ENCODE assay signal across 17 mouse cellular contexts in genomic region chr1:92111551-92111950, GRCm38 (mm10).
"Had no signal": no experiment of that assay in that cellular context is flagged by ENCODE, and none has a peak within 500 bp of the region (broad histone marks: within the 10 kb centered on the region; RNA-seq: fewer than 3 reads in every experiment).

No protein-coding gene starts in this region.

- H3K4me1 ChIP-seq: midbrain, embryonic 15.5 days had no signal

- H3K36me3 ChIP-seq: liver, embryonic 13.5 days; lung, embryonic 15.5 days; midbrain, embryonic 15.5 days; neural tube, embryonic 13.5 days had no signal

- H3K4me3 ChIP-seq: layer of hippocampus, adult 2 months; limb, embryonic 12.5 days; liver, embryonic 13.5 days; lung, embryonic 15.5 days; megakaryocyte, embryonic 14.5 days; midbrain, embryonic 15.5 days; neural tube, embryonic 13.5 days had no signal

- H3K9ac ChIP-seq: limb, embryonic 12.5 days; liver, embryonic 13.5 days; liver, postnatal 0 days; lung, embryonic 15.5 days; midbrain, embryonic 15.5 days; neural tube, embryonic 13.5 days had no signal

- H3K9me3 ChIP-seq: limb, embryonic 12.5 days; liver, embryonic 13.5 days; lung, embryonic 15.5 days; megakaryocyte, embryonic 14.5 days; midbrain, embryonic 15.5 days; neural tube, embryonic 13.5 days had no signal

- H3K4me2 ChIP-seq: limb, embryonic 12.5 days; liver, embryonic 13.5 days; lung, embryonic 15.5 days; midbrain, embryonic 11.5 days; midbrain, embryonic 15.5 days; neural tube, embryonic 13.5 days had no signal

- H3K27ac ChIP-seq: kidney, postnatal 0 days; layer of hippocampus, adult 2 months; limb, embryonic 12.5 days; liver, embryonic 13.5 days; lung, embryonic 15.5 days; macrophage; midbrain, embryonic 15.5 days; neural tube, embryonic 13.5 days had no signal

- DNase-seq: kidney, postnatal 36 days; liver; liver, embryonic 13.5 days; liver, postnatal 0 days; lung, postnatal 14 days; retina, postnatal 1 day; right cerebral cortex, postnatal 14 days; thymus, postnatal 4 days had no signal

- H3K27me3 ChIP-seq: limb, embryonic 12.5 days; liver, embryonic 13.5 days; lung, embryonic 15.5 days; megakaryocyte, embryonic 14.5 days; midbrain, embryonic 15.5 days; neural tube, embryonic 13.5 days had no signal

- ATAC-seq: liver, postnatal 0 days; midbrain, embryonic 15.5 days had no signal
